Mouse (Mus musculus) kidney, embryonic 14.5 days (tissue): ENCODE results near the gene Trim44. TPM values are rescaled to one million over a fixed set of nuclear protein-coding genes. Genes with fewer than 3 reads are reported as not detected.

ENCODE experiments used
- ATAC-seq: fragments of 200-750 bp; cut with Nextera tagmentation; 2 replicates; pipeline ENCODE4 v1.8.0; 2017; ENCODE audit warnings: moderate number of reproducible peaks, mild to moderate bottlenecking, moderate TSS enrichment, moderate library complexity; ENCODE audit not compliant: low FRiP score, low TSS enrichment
- H3K27ac ChIP-seq: fragments of 300-500 bp; sonication (generic); 2 replicates; pipeline ENCODE4 v1.5.1; 2014; ENCODE audit warnings: low read depth, mild to moderate bottlenecking, low read length, moderate library complexity, mixed read lengths
- H3K27me3 ChIP-seq: fragments of 300-500 bp; sonication (generic); 2 replicates; pipeline ENCODE4 v1.6.1; 2014; ENCODE audit warnings: mild to moderate bottlenecking, low read length; ENCODE audit not compliant: control insufficient read depth, insufficient read depth
- H3K36me3 ChIP-seq: fragments of 300-500 bp; sonication (generic); 2 replicates; pipeline ENCODE4 v1.6.1; 2014; ENCODE audit warnings: low read length, mixed read lengths; ENCODE audit not compliant: control insufficient read depth, insufficient read depth
- H3K4me1 ChIP-seq: fragments of 300-500 bp; sonication (generic); 2 replicates; pipeline ENCODE4 v1.6.1; 2014; ENCODE audit warnings: low read length, mixed read lengths; ENCODE audit not compliant: control insufficient read depth, insufficient read depth
- H3K4me2 ChIP-seq: fragments of 300-500 bp; sonication (generic); replicated peaks from 2 replicates; pipeline ENCODE4 v1.6.1; 2014; ENCODE audit warnings: low read depth, mild to moderate bottlenecking, low read length
- H3K4me3 ChIP-seq: fragments of 300-500 bp; sonication (generic); 2 replicates; pipeline ENCODE4 v1.5.1; 2014; ENCODE audit warnings: mild to moderate bottlenecking, low read length
- H3K9ac ChIP-seq: fragments of 300-500 bp; sonication (generic); 2 replicates; pipeline ENCODE4 v1.6.1; 2014; ENCODE audit warnings: low read depth, mild to moderate bottlenecking, low read length, moderate library complexity
- H3K9me3 ChIP-seq: fragments of 300-500 bp; sonication (generic); 2 replicates; pipeline ENCODE4 v1.6.1; 2016; ENCODE audit warnings: low read length; ENCODE audit not compliant: control insufficient read depth
- WGBS: fragments of 180-500 bp; shearing (Covaris S2); extraction: QIAGEN DNeasy Blood & Tissue Kit; methylation state at CpG from one replicate; pipeline ENCODE4 v1.1.7; 2014; 5-methylcytosine and 5-hydroxymethylcytosine counted together
- polyA plus RNA-seq: library from polyadenylated mRNA; unstranded; fragments of >200 nt; fragmentation: Nextera tagmentation; extraction: Ambion mirVana; gene quantifications from 2 replicates; pipeline ENCODE4 v1.2.1, GENCODE M21; 2014

Trim44 gene
- polyA plus RNA-seq, 1 experiment from 2014 or later = 42.5 TPM

DNA sequence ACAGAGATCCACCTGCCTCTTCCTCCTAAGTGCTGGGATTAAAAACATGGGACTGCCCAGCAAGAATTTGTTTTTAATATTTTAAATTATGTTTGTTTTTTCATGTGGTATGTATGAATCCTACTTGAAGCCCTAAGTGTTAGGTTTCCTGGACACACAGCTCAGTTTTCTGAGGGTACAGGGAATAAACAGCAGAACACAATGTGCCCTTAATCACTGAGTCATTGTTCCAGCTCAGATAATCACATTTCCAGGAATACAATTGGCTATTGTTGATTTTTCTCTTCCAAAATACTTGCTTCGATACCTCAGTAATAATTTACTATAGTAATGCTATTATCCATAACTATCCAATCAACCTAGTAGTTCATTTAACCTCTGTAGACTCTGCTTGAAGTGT, 115.6 kb downstream of the Trim44 start:
- Histone ChIP-seq H3K4me1 (peaks cover 10% of the 10 kb centered on the region), H3K36me3 (no peaks in the 10 kb centered on the region), H3K27me3 (no peaks in the 10 kb centered on the region), H3K9ac (no peak overlapping the region), H3K9me3 (no peaks in the 10 kb centered on the region), H3K4me3 (no peak overlapping the region), H3K4me2 (no peak overlapping the region), H3K27ac (no peak overlapping the region)
- 72% methylated on average over 1 of the region's 1 CpGs for WGBS
- no peak for ATAC-seq

DNA sequence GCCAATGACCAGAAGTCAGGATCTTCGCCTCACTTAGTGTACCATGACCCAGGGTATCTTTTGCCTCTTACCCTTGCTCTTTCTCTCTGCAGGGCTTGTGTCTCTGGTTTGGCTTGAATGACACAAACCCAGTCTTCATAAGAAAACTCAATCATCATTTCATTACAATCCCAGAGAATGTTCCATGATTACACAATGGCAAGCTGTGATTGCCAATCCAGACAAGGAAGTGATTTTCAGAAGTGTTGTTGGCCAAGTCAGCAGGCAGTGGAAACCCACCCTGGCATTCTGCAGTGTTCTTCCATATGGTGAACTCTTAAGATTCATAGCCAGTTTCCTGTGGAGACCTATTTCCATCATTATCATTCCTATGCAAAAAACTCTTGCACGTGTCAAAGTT, 116.1 kb downstream of the Trim44 start:
- H3K9ac ChIP-seq = no peak overlapping the region
- 84% methylated on average over 2 of the region's 2 CpGs for WGBS
- no peak overlapping the region for H3K4me2 ChIP-seq
- H3K36me3 ChIP-seq = no peaks in the 10 kb centered on the region
- H3K4me3 ChIP-seq = no peak overlapping the region
- H3K27ac ChIP-seq = no peak overlapping the region
- H3K27me3 ChIP-seq = no peaks in the 10 kb centered on the region
- no peaks in the 10 kb centered on the region for H3K9me3 ChIP-seq
- no peak for ATAC-seq
- H3K4me1 ChIP-seq = peaks cover 10% of the 10 kb centered on the region

DNA sequence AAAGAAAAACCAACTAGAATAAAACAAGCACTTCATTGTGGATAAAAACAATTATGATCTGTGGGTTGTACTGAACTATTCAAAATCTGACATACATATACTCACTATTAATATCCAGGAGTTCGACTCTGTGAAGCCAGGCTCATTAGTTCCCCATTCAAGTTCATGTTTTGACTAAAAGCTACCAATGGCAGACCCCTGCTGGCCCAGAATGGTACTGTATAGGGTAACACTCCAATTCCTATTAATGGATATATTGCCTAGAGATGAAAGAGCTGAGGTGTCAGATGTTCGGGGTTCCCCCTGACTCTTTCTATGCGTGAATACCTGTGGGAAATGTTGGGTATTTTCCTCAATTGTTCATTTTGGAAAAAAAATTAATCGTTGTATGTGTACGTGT, 117.6 kb downstream of the Trim44 start:
- ATAC-seq = peak; percentile 43; the same call in 1 of the 2 replicates
- Histone ChIP-seq H3K27me3 (no peaks in the 10 kb centered on the region), H3K27ac (no peak overlapping the region), H3K4me2 (no peak overlapping the region), H3K9ac (no peak overlapping the region), H3K4me3 (no peak overlapping the region), H3K9me3 (no peaks in the 10 kb centered on the region), H3K36me3 (no peaks in the 10 kb centered on the region), H3K4me1 (peaks cover 9% of the 10 kb centered on the region)
- WGBS = 50% methylated on average over 5 of the region's 5 CpGs

GRCm38 (mm10) chr2:102288676-102289075, 119.0 kb downstream of the Trim44 start:
- H3K27ac ChIP-seq = no peak overlapping the region
- ATAC-seq = no peak

DNA sequence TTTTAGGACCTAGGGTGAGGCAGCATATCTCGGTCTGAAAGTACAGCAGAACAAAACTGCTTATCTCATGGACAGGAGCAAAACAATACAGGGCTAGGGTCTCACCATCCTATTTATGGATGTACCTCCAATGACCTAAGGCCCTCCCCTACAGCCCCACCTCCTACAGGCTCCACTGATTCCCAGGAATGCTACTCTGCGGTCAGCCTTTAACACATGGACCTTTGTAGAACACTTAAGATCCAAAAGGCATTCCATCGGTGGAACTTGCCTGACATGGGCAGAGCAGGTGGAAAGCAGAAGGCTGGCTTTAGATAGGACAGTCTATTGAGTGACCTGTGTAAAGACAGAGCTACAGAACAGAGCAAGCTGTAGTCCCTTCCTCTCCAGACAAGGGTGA, 120.3 kb downstream of the Trim44 start:
- no peak overlapping the region for H3K4me3 ChIP-seq
- no peak overlapping the region for H3K27ac ChIP-seq
- no peak overlapping the region for H3K4me2 ChIP-seq
- no peaks in the 10 kb centered on the region for H3K36me3 ChIP-seq
- H3K4me1 ChIP-seq = 0 out of 2 replicates have a peak, but pooled peaks cover 4% of the 10 kb centered on the region
- H3K9ac ChIP-seq = no peak overlapping the region
- peak; percentile 67 for ATAC-seq
- no peaks in the 10 kb centered on the region for H3K27me3 ChIP-seq
- H3K9me3 ChIP-seq = no peaks in the 10 kb centered on the region
- 54% methylated on average over 3 of the region's 3 CpGs for WGBS

More at GRCm38 (mm10) chr2:102288676-102289075, 119.0 kb downstream of the Trim44 start:
- no peak overlapping the region for H3K4me2 ChIP-seq
- 89% methylated on average over 5 of the region's 5 CpGs for WGBS
- H3K9ac ChIP-seq = no peak overlapping the region
- H3K27me3 ChIP-seq = no peaks in the 10 kb centered on the region
- H3K36me3 ChIP-seq = no peaks in the 10 kb centered on the region
- no peaks in the 10 kb centered on the region for H3K9me3 ChIP-seq
- no peak overlapping the region for H3K4me3 ChIP-seq
- 0 out of 2 replicates have a peak, but pooled peaks cover 4% of the 10 kb centered on the region for H3K4me1 ChIP-seq

GRCm38 (mm10) chr2:102282081-102282480, 125.5 kb downstream of the Trim44 start:
- Histone ChIP-seq H3K9ac (no peak overlapping the region), H3K4me3 (no peak overlapping the region), H3K27ac (no peak overlapping the region), H3K9me3 (no peaks in the 10 kb centered on the region), H3K4me2 (no peak overlapping the region), H3K36me3 (no peaks in the 10 kb centered on the region), H3K27me3 (no peaks in the 10 kb centered on the region), H3K4me1 (no peaks in the 10 kb centered on the region)
- 80% methylated on average over 7 of the region's 7 CpGs for whole genome bisulfite sequencing
- no peak for ATAC-seq

DNA sequence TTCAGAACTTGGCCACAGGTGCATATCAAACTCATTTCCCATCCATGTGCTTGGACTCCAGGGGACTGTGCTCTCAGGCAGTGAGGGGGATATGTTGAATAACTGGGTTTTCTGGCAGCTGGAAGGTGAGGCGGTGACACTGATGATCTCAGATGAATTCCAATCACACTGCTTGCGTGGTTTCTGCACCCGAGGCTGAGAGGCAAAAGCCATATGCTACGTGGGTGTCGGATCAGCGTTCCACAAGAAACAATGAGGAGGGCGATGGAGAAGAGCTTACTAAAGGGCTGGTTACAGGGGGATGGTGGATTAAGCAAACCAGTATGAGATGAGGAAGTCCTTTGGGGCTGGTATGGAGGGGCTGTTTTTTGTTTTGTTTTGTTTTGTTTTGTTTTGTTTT, 127.8 kb downstream of the Trim44 start:
- Histone ChIP-seq H3K27me3 (no peaks in the 10 kb centered on the region), H3K9me3 (no peaks in the 10 kb centered on the region), H3K4me3 (no peak overlapping the region), H3K4me1 (no peaks in the 10 kb centered on the region), H3K4me2 (no peak overlapping the region), H3K9ac (no peak overlapping the region), H3K27ac (no peak overlapping the region), H3K36me3 (no peaks in the 10 kb centered on the region)
- 80% methylated on average over 7 of the region's 7 CpGs for WGBS
- ATAC-seq = no peak

DNA sequence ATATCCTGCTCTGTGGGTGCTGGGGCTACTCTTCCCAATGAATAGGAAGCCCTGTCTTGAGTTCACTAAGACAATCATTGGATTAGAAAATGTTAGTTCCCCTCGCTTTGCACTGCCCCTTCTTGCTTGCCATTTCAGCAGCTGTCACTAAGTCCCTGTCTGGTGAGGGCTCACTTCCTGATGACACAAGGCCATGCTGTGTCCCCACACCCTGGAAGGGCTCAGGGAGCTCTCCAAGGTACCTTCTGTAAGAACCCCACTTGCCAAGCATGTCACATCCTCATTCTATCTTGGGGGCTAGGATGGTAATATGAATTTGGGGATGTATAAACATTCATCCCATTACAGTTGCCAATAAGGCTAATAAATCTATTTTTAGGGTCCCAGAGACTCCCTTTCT, 129.7 kb downstream of the Trim44 start:
- H3K27ac ChIP-seq = no peak overlapping the region
- no peak for ATAC-seq
- no peak overlapping the region for H3K9ac ChIP-seq
- H3K9me3 ChIP-seq = no peaks in the 10 kb centered on the region
- no peaks in the 10 kb centered on the region for H3K27me3 ChIP-seq
- H3K36me3 ChIP-seq = no peaks in the 10 kb centered on the region
- H3K4me1 ChIP-seq = no peaks in the 10 kb centered on the region
- H3K4me3 ChIP-seq = no peak overlapping the region
- 56% methylated on average over 1 of the region's 1 CpGs for WGBS
- H3K4me2 ChIP-seq = no peak overlapping the region

- no peaks in the 10 kb centered on the region for H3K27me3 ChIP-seq
- no peak overlapping the region for H3K27ac ChIP-seq
- no peaks in the 10 kb centered on the region for H3K9me3 ChIP-seq
- ATAC-seq = no peak
- WGBS = 90% methylated on average over 7 of the region's 7 CpGs
- no peak overlapping the region for H3K4me2 ChIP-seq
- no peak overlapping the region for H3K9ac ChIP-seq
- H3K4me3 ChIP-seq = no peak overlapping the region
- H3K36me3 ChIP-seq = no peaks in the 10 kb centered on the region
- no peaks in the 10 kb centered on the region for H3K4me1 ChIP-seq
These were observed 134.3 kb downstream of the Trim44 start for GRCm38 (mm10) chr2:102273280-102273679.
